Mouse (Mus musculus) adrenal gland, adult (tissue): ENCODE results near the gene Zfp786.

Experiments used
- DNase-seq, 2 experiments: peaks; one replicate each; pipeline ENCODE4 v3.0.0; 2022 to 2023; ENCODE audit warnings: low spot score in 1 of 2; ENCODE audit not compliant: inconsistent age in 2 of 2

Gene Zfp786

DNA sequence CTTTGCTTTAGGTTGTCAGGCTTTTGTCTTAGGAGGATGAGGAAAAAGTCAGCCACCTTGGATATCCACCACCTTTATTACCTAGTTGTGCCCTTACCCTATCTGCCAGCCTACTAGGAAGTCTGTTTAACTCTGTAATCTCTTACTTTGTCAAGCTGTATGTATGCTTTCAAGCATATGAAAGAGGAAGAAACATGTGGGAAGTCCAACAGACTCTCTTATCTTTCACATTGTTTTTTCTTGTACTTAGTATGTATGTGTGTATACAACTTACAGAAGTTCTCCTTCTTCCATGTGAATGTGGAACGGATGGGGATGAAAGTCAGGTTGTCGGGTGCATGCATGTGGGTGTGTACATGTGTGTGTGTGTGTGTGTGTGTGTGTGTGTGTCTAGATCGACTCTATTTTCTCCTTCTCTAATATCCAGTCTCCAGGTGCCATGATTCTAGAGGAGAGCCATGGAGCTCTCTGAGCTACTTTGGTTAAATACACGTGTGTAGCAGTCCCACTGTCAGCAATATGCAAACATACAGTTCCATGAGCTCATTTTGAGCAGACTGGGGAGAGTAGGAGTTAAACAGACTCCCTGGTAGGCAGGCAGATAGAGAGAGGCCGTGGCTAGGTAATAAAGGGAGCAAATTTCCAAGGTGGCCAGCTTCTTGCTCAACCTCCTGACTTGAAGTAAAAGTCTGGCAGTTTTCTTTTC is 45.8 kb downstream of the Zfp786 start:
- DNase-seq: peak in 1 of 2 experiments; percentile 40

DNA sequence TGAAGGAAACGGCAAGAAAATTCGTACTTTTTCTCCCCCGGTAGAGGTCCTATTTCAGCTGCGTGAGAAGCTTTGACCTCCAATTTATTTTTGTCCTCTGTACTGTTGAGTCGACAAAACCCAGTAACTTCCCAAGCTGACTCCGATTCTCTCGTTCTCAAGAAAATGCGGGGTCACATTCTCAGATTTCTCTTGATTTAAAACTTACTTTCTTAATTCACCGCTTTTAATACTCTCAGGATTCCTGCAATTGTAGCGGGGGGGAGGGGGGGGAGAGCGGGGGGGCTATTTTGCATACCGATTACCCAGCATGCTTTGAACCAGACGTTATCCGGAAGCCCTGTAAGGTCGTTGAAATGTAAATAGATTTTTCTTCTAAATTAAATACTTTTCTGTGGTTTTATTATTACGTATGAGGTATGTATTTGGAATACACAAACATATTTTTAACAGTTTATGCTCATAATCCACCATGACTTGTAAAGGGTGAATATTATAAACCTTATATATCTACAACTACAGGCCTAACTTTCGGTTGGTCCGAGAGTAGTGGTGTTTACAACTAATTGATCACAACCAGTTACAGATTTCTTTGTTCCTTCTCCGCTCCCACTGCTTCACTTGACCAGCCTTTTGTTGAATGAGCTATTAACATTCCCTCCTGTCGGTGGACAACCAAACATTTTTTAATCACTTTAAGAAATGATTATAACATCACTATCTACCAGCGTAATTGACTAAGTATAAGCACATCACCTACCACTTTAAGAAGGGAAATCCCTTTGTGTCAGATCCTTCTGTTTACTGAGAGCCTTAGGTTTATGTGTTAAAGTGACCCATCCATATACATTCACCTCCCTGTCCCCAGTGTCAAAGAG is 49.3 kb downstream of the Zfp786 start:
- peak in 1 of 2 experiments; percentile 93 for DNase-seq

DNA sequence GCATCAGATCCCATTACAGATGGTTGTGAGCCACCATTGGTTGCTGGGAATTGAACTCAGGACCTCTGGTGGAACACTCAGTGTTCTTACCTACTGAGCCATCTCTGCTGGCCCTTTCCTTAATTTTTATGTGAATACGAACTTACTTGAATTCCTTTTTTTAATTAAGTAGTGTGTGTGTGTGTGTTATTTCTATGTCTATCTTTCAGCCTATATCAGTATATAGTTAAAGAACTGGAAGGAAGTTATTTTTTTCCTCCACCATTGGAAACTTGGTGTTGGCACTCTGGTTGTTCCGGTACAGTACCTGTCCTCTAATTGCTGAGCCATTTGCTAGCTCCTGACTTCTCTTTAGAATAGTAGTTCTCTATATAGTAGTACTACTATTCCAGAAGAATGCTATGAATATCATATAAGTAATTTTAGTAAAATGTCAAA is 50.1 kb downstream of the Zfp786 start:
- no peak for DNase-seq

DNA sequence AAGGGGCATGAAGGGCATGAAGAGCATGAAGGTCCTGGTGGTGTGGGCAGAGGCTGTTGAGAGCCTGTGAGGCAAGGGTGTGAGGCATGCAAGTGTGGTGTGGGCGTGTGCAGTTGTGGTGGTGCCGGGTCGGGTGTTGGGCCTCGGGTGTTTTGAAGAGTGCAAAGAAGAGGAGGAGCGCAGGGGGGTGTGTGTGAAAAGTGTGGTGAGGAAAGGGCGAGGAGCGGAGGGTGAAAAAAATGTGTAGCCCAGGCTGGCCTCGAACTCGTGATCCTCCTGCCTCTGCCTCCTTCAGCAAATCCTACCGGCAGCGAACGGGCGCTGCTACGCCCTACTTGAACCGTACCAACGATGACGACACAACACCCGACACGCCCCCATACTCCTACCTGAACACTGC is 58.9 kb downstream of the Zfp786 start:
- peak; percentile 31 to 65 for DNase-seq

DNA sequence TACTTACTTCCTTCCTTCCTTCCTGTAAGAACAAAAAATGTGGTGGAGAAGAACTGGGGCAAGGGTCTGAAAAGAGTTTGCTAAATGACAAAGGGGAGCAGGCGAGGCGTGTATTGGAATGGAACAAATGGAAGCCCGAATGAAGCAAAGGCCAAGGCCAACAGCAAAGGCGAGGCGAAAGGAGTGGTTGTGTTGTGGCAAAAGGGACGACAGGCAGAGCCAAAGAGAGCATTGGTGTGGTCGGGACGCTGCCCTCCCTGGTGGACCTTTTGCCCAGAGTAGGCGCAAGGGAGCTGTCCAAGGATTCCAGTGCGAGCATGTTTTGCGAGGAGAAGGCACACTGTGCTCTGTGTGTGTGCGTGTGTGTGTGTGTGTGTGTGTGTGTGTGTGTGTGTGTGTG is 59.6 kb downstream of the Zfp786 start:
- peak; percentile 10 to 31 for DNase-seq

DNA sequence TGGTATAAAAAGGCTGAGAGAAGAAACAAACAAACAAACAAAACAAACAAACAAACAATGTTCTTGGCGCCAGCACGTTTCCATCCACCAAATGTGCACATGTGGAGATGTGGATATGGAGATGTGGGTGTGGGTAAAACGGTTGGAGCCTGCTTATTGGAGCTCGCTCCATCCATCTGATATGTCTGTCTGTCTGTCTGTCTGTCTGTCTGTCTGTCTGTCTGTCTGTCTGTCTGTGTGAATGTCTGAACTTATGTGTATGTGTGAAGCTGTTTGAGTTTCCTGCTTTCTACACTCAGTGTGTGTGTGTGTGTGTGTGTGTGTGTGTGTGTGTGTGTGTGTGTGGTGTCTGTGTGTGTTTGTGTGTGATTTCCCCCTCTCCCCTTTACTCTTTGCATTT is 60.8 kb downstream of the Zfp786 start:
- peak; percentile 10 to 51 for DNase-seq
